Mouse (Mus musculus): Measurements from ENCODE around the gene Rack1. TPM values are rescaled to one million over a fixed set of nuclear protein-coding genes. Genes with fewer than 3 reads are reported as not detected.

The Rack1 gene
- total and polyA plus RNA-seq, 3 experiments, result 3,744 to 6,330 (median 5,265) TPM

- peak; percentile 97 for DNase-seq (ENCODE audit: extremely low read depth)
- peaks cover 3% of the 10 kb centered on the region in 2 experiments for H3K36me3 ChIP-seq (replicated peaks in 1 of 2; ENCODE audit: control insufficient read depth in 1 of 2, insufficient read depth in 1 of 2, low read length in 1 of 2)
- peak overlapping the region; percentile 66 to 89 (median 74) for H3K4me3 ChIP-seq (replicated peaks in 1 of 3; ENCODE audit: low read depth in 2 of 3, low read length in 2 of 3, poor library complexity in 1 of 3)
- TF ChIP-seq E2F4 (IDR thresholded peaks at IDR 0.05; ENCODE audit: insufficient replicate concordance, low read depth, low read length), result no peak
- TF ChIP-seq NELFE (IDR thresholded peaks at IDR 0.05; ENCODE audit: low read depth, low read length), result peak; percentile 62; the same call in 1 of the 2 replicates
- peak; percentile 97 for TF ChIP-seq MAX (IDR thresholded peaks at IDR 0.05; ENCODE audit: low read length)
- peak; percentile 91 for TF ChIP-seq USF1 (IDR thresholded peaks at IDR 0.05; ENCODE audit: low read depth, low read length)
- peak; percentile 74 for TF ChIP-seq ETS1 (conservative IDR thresholded peaks at IDR 0.05; ENCODE audit: low read depth, low read length)
- TF ChIP-seq POLR2A (IDR thresholded peaks at IDR 0.05; ENCODE audit: low read depth, low read length), result peak; percentile 66
- TF ChIP-seq MEF2A (IDR thresholded peaks at IDR 0.05; ENCODE audit: borderline replicate concordance, low read depth, low read length), result peak; percentile 57; the same call in 1 of the 2 replicates
- TF ChIP-seq EP300 (IDR thresholded peaks at IDR 0.05; ENCODE audit: low read length), result peak; percentile 91
- TF ChIP-seq JUN (IDR thresholded peaks at IDR 0.05; ENCODE audit: insufficient read depth, low read depth, low read length), result 0 out of 2 replicates have a peak, but pooled peaks have one; percentile 21
- no peak; the same call in 1 of the 2 replicates for TF ChIP-seq MXI1 (IDR thresholded peaks at IDR 0.05; ENCODE audit: low read depth, low read length)
- TF ChIP-seq HCFC1 (IDR thresholded peaks at IDR 0.05; ENCODE audit: low read depth, low read length), result no peak
- TF ChIP-seq GABPA (IDR thresholded peaks at IDR 0.05; ENCODE audit: insufficient replicate concordance, low read depth, low read length), result no peak
- TF ChIP-seq MAZ (IDR thresholded peaks at IDR 0.05; ENCODE audit: low read depth, low read length), result no peak
- no peak for TF ChIP-seq SMC3 (IDR thresholded peaks at IDR 0.05; ENCODE audit: low read depth, low read length)
- TF ChIP-seq TBP (conservative IDR thresholded peaks at IDR 0.05; ENCODE audit: low read depth, low read length), result peak; percentile 80; the same call in 1 of the 2 replicates
- no peak for TF ChIP-seq ZC3H11A (IDR thresholded peaks at IDR 0.05; ENCODE audit: low read depth, low read length)
- peak; percentile 87 for TF ChIP-seq TCF12 (IDR thresholded peaks at IDR 0.05; ENCODE audit: low read depth, low read length)
- no peak for TF ChIP-seq POLR2AphosphoS2 (IDR thresholded peaks at IDR 0.05; ENCODE audit: low read depth, low read length)
- no peak for TF ChIP-seq CTCF (conservative IDR thresholded peaks at IDR 0.05 in 1 of 2, IDR thresholded peaks at IDR 0.05 in 1 of 2; ENCODE audit: low read depth in 2 of 2, low read length in 2 of 2)
- peak; percentile 93 for TF ChIP-seq BHLHE40 (IDR thresholded peaks at IDR 0.05; ENCODE audit: low read depth, low read length)
- TF ChIP-seq NRF1 (IDR thresholded peaks at IDR 0.05; ENCODE audit: low read depth, low read length), result no peak
- no peak for TF ChIP-seq PAX5 (IDR thresholded peaks at IDR 0.05; ENCODE audit: low read length)
- TF ChIP-seq MYC (IDR thresholded peaks at IDR 0.05; ENCODE audit: low read depth, low read length), result peak; percentile 79; the same call in 1 of the 2 replicates
- no peak for TF ChIP-seq CHD1 (IDR thresholded peaks at IDR 0.05; ENCODE audit: low read depth, low read length)
- peak; percentile 79 for TF ChIP-seq MAFK (IDR thresholded peaks at IDR 0.05; ENCODE audit: insufficient replicate concordance, low read length)
- TF ChIP-seq ZNF384 (IDR thresholded peaks at IDR 0.05; ENCODE audit: low read depth, low read length), result no peak
- TF ChIP-seq ZMIZ1 (IDR thresholded peaks at IDR 0.05; ENCODE audit: low read depth, low read length), result peak; percentile 8; the same call in 1 of the 2 replicates
- peak; percentile 64 for TF ChIP-seq CHD2 (IDR thresholded peaks at IDR 0.05; ENCODE audit: low read length)
- peak; percentile 99 for TF ChIP-seq IRF4 (IDR thresholded peaks at IDR 0.05; ENCODE audit: low read depth, low read length)
- peak; percentile 61 for TF ChIP-seq ELF1 (IDR thresholded peaks at IDR 0.05; ENCODE audit: low read depth, low read length)
- no peak for TF ChIP-seq JUND (conservative IDR thresholded peaks at IDR 0.05; ENCODE audit: low read depth, low read length)
- TF ChIP-seq KAT2A (IDR thresholded peaks at IDR 0.05; ENCODE audit: insufficient replicate concordance, low read length), result no peak
- TF ChIP-seq ZKSCAN1 (IDR thresholded peaks at IDR 0.05; ENCODE audit: borderline replicate concordance, low read depth, low read length), result no peak
- TF ChIP-seq USF2 (conservative IDR thresholded peaks at IDR 0.05; ENCODE audit: low read depth, low read length), result peak; percentile 94
- TF ChIP-seq RAD21 (IDR thresholded peaks at IDR 0.05; ENCODE audit: low read depth, low read length), result no peak
- peak; percentile 10; the same call in 1 of the 2 replicates for TF ChIP-seq SIN3A (IDR thresholded peaks at IDR 0.05; ENCODE audit: low read length)
- no peak for TF ChIP-seq UBTF (IDR thresholded peaks at IDR 0.05; ENCODE audit: low read depth, low read length)
- peak; percentile 92; the same call in 1 of the 2 replicates for TF ChIP-seq RCOR1 (conservative IDR thresholded peaks at IDR 0.05; ENCODE audit: low read depth, low read length)
- dilution Hi-C loops (cut with MboI; ENCODE audit: extremely low pct_ligation_motif_present, extremely low pct_unique_long_range_greater_than_20kb, low sequenced_read_pairs), result no loop called here
- H3K27me3 ChIP-seq (replicated peaks), result peaks cover 8% of the 10 kb centered on the region
- in situ Hi-C loops (cut with MboI; ENCODE audit: low pct_ligation_motif_present, low pct_unique_long_range_greater_than_20kb, low sequenced_read_pairs), result no loop called here
- H3K79me2 ChIP-seq (replicated peaks; ENCODE audit: control insufficient read depth, extremely low read depth, insufficient read depth, poor library complexity, severe bottlenecking), result no peaks in the 10 kb centered on the region
- H3K9ac ChIP-seq (ENCODE audit: insufficient read depth, low read depth), result peak overlapping the region; percentile 87
- H3K9me3 ChIP-seq (replicated peaks; ENCODE audit: low read length), result no peaks in the 10 kb centered on the region
- peak overlapping the region; percentile 95 for H3K27ac ChIP-seq (ENCODE audit: insufficient read depth, low read depth)
- peaks cover 32 to 77% of the 10 kb centered on the region in 2 experiments for H3K4me1 ChIP-seq (ENCODE audit: control insufficient read depth in 1 of 2, insufficient read depth in 2 of 2)
- peak overlapping the region; percentile 56 for H3K4me2 ChIP-seq (ENCODE audit: insufficient read depth, low read depth, poor library complexity, severe bottlenecking)
Measured at GRCm38 (mm10) chr11:48838181-48838797, 38.2 kb downstream of the Rack1 start.
